Mouse (Mus musculus): ENCODE data around the gene Znhit2.

Gene Znhit2

DNA sequence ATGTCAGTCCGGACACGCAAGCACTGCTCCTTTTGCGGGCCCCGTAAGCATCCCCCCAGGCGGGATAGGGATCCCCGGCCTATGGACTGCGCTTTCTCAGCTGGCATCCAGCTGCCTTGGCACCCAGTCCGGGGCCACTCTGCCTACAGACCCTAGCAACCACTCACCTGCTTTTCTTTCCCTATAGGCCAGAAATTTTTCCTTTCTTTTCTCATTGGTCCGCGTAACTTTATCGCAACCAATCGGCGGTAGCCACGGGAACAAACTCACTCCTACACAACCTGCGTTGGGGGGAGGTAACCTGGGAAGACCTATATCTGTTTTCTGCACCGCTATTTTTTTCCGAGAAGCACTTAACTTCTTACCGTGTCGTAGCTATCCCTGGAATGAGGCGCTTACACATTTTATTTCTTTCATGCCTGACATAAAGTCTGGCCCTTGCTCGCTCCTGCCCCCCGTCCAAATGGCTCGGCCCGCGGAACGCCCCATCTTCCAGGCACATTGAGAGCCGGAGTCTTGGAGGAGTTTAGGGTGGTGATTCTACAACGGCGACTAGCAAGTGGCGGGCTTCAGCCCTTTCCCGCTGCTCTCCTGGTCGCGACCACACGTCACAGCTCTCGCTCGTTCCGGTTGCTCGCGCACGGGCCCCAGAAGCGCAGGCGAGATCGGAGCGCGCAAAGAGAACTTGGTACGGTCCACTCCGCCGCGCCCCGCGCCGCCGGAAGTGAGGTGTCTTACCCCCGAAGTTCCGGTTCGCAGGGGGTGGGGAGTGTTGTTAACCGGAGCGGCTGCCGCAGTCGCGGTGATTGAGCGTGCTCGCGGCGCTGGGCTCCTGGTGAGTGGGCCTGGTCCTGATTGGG is 14.5 kb upstream of the Znhit2 start, which contains the start of gene Syvn1:
TSS of gene Syvn1 (plus strand) at position 283 of the 860 bp plus-strand sequence.
- peak; percentile 69 to 85 for DNase-seq (ENCODE audit: low read depth in 1 of 2, low spot score in 2 of 2)

DNA sequence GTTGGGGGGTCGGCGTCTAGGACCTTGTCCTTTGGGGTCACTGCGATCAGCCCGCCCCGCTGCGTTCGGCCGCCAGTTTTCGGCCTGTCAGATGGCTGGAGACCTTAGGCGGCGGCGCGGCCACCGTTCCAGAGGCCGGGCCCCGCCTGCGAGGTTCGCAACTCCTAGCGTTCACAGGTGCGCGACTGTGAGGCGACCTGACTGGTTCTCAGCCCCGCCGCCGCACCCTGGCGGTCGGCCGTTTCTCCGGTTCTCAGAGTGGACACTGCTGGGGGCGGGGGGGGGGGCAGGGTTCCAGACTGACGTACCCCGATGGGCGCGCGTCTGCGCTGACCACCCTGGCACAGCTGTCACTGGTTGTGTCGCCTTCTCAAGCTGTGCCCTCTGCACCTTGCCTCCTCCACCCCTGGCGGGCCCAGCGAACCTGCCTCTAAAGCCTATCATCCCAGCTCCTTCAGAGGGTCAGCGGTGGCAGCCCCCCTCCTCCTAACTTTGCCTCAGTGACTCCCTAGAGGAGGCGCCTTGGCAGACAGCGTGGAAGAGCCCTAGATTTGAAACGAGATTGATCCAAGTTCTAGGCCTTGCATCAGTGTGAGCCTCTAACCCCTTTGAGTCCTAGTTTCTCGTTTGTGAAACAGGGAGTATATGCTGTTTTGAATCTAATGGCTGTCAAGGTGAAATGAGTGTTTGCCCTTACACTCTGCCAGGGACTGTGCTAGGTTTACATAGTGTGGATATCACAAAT is 13.7 kb upstream of the Znhit2 start:
- DNase-seq (ENCODE audit: low read depth in 1 of 2, low spot score in 2 of 2), result no peak

- no peak for DNase-seq (ENCODE audit: low read depth in 1 of 2, low spot score in 2 of 2)
These were observed 13.2 kb upstream of the Znhit2 start for GRCm38 (mm10) chr19:6047899-6048166.

- no peak for DNase-seq (ENCODE audit: low read depth in 1 of 2, low spot score in 2 of 2)
These were observed 12.1 kb upstream of the Znhit2 start for GRCm38 (mm10) chr19:6048681-6049410.

DNA sequence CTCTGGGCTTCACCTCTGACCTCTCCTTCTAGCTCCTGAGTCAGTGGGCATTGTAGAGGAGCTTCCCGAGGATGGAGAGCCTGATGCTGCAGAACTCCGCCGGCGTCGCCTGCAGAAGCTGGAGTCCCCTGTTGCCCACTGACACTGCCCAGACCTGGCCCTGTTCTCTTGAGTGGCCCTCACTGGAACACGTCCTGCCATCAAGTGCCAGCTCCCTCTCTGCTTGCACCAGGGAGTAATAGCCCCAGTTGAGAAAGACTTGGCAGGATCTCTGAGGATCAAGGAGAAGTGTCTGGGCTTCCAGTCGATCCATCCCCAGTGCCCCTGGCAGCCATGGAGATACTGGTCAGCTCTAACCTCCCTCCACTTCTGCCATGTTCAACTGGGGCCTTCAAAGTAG is 8.5 kb upstream of the Znhit2 start:
- DNase-seq (ENCODE audit: low read depth in 1 of 2, low spot score in 2 of 2), result no peak

DNA sequence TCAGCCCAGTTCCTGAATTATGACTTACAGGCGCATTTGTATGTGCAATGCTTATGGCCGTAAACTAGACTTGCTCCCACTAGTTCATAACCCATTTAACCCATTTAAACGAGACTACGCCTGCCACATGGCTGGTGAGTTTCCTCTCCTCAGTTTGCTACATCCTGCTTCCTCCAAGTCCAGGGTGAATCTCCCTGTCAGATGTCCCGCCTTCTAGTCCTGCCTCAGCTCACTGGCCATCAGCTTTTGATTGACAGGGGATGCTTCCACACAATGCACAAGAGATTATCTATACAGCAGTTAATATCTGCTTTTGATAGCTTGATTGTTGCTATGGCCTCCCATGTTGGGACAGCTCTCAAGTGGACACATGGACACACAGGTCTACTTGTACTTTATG is 6.7 kb upstream of the Znhit2 start:
- DNase-seq (ENCODE audit: low read depth in 1 of 2, low spot score in 2 of 2), result no peak

GRCm38 (mm10) chr19:6056696-6057095 is 4.3 kb upstream of the Znhit2 start:
- DNase-seq (ENCODE audit: low read depth in 1 of 2, low spot score in 2 of 2), result no peak

DNA sequence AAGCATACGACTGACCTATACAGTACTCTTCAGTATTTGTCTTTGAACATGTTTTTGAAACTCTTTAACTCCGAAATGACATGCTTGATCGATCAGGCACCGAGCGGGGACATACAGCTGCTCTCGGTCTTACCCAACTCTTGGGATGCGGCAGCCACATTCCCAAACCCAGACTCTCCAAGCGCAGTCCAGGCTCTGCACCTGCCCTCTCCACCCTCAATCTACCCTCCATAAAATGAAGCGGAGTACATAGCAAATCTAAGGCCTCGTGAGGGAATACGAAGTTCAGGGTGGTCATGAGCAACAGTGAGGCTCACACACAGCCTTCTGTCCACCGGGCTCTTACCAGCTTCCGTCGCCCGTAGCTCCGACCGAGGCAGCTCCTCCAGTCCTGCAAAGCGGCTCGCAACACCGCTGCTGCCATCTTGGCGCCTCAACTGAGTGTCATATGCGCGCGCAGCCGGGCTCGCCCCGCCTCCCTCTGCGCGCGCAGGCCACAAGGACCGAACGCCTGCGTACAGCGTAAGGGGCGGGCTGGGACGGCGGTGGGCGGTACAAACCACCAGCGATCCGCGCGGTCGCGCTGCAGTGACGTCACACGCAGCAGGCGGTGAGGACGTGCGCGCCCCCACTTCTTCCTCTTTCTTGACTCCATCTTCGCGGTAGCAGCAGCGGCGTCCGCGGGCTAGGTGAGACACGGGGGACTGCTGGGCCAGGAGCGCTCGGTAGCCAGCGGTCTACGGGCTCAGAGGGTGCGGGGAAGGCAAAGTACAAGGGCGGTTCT is 3.5 kb upstream of the Znhit2 start, which contains the start of the genes Mrpl49 and Fau:
TSS of gene Mrpl49 (minus strand) at position 473 of the 784 bp plus-strand sequence.
TSS of gene Fau (plus strand) at position 532 of the 784 bp plus-strand sequence.
- DNase-seq (ENCODE audit: low read depth in 1 of 2, low spot score in 2 of 2), result peak; percentile 95 to 98

DNA sequence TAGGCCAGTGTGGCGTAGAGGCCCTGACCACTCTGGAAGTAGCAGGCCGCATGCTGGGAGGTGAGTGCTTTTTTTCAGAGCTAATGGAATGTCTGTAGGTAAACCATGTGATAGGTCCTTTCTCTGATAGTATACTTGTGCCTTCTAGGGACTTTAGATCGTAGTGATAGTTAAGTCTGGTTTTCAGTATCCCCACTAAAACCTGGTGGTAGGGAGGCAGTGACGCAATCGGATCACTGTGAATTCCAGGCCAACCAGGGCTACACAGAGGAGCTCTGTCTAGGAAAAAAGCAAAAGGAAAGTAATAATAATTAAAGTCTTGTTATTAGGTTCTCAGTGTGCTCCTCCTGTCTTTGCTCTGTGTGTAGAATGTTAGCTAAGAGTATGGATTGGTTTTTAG is 2.5 kb upstream of the Znhit2 start:
- DNase-seq (ENCODE audit: low read depth in 1 of 2, low spot score in 2 of 2), result no peak

GRCm38 (mm10) chr19:6058966-6059365 is 2.0 kb upstream of the Znhit2 start:
- DNase-seq (ENCODE audit: low read depth in 1 of 2, low spot score in 2 of 2), result no peak

- peak in 1 of 2 experiments; percentile 17 for DNase-seq (ENCODE audit: low read depth in 1 of 2, low spot score in 2 of 2)
These were observed 780 bp downstream of the Znhit2 start for GRCm38 (mm10) chr19:6061641-6062302.

DNA sequence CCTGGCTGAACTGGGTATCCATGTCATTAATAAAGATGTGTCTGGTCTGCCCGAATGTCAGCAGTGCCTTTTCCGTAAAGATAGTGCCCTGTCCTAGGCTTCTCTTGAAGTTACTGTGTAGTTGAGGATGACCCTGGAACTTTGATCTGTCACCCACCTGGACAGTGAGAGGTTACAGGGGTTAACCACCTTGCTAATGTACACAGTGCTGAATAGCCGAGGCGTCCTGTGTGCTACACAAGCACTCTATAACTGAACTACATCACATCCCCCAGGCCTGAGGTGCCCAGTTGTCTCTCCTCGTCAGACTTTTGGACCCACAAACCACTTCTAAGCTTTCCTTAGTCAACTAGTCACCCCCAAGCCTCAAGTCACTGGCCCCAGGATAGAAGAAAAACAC is 1.4 kb downstream of the Znhit2 start:
- DNase-seq (ENCODE audit: low read depth in 1 of 2, low spot score in 2 of 2), result no peak

GRCm38 (mm10) chr19:6063081-6063480 is 2.1 kb downstream of the Znhit2 start:
- no peak for DNase-seq (ENCODE audit: low read depth in 1 of 2, low spot score in 2 of 2)

DNA sequence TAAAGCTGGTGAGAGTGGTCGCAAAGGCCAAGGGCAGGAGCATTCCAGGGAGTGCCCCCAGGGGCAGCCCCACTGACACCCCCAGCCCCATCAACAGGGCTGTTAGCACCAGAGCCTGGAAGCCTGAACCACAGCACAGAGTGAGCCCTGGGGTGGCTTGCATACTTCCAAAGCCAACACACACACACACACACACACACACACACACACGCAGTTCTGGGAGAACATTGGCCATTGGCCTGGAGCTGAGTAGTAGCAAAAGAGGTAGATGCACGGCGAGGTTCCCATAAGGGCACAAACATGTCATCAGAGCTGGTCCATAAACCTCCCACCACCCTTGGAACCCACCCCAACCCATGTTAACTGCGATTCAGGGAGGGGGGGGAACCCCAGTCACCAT is 5.6 kb downstream of the Znhit2 start:
- no peak for DNase-seq (ENCODE audit: low read depth in 1 of 2, low spot score in 2 of 2)

GRCm38 (mm10) chr19:6067011-6067723 is 6.2 kb downstream of the Znhit2 start:
- DNase-seq (ENCODE audit: low read depth in 1 of 2, low spot score in 2 of 2), result peak; percentile 54 to 75

GRCm38 (mm10) chr19:6067724-6068415 is 6.9 kb downstream of the Znhit2 start, which contains the start of gene Tm7sf2:
TSS of gene Tm7sf2 (minus strand) at chr19:6068373.
- peak in 1 of 2 experiments; percentile 73 for DNase-seq (ENCODE audit: low read depth in 1 of 2, low spot score in 2 of 2)

GRCm38 (mm10) chr19:6068951-6069350 is 8.0 kb downstream of the Znhit2 start:
- no peak for DNase-seq (ENCODE audit: low read depth in 1 of 2, low spot score in 2 of 2)

DNA sequence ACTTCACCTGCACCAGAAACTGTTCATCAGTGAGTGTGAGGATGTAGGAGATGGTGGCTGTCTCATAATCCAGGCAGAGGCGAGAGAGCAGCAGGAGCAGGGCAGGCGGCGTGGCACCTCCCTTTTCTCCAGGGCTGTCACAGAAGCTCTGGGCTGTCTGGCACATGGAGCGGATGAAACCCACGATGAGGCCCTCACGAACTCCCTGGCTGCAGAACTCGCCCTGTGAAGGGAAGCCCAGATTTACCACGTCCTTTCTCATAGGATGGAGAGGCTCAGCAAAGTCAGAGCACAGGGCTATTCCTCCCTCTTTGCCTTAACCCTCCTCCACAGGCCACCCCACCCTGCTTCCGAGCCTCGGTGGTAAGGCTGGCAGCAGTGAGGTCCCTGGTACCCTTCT is 8.9 kb downstream of the Znhit2 start:
- no peak for DNase-seq (ENCODE audit: low read depth in 1 of 2, low spot score in 2 of 2)
